Mouse (Mus musculus): ENCODE data around the gene Fam117a.

DNA sequence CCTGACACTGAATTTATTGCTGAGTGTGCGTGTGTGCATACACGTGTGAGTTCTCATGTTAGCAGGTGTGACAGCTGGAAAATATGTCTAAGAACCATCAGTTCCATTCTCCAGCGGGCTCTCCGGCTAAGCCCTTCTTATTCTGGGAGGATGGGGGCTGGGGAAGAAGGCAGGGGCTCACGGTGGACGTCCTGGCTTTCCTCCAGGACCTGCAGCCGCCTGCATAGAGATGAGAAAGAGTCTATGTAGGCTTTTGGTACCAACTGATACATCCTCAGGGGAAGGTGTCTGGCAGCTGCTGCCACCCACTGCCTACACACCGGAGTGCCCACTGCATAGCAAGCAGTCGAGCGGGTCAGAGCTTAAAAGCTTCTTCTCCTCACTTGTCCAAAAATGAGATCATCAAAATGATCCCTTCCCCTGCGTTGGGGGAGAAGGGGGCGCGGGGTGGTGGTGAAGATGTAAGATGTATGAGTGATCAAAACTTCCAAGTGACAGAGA lies 62.8 kb downstream of the Fam117a start:
- no peak for TF ChIP-seq POLR2A (IDR thresholded peaks at IDR 0.05; ENCODE audit: low read depth, low read length)
- TF ChIP-seq CTCF (IDR thresholded peaks at IDR 0.05; ENCODE audit: extremely low read depth, insufficient read length, insufficient replicate concordance, low read depth, low read length), result no peak

Data from small intestine, adult 2 months (tissue).